Mouse (Mus musculus) left cerebral cortex, adult 2 months (tissue): Measurements from ENCODE around the gene 5430427O19Rik. TPM values are rescaled to one million over a fixed set of nuclear protein-coding genes. Genes with fewer than 3 reads are reported as not detected.

Source experiments
- DNase-seq, 2 experiments: peaks; one replicate each; pipeline ENCODE4 v3.0.0; 2021 to 2022; ENCODE audit warnings: low spot score in 2 of 2, mixed read lengths in 1 of 2; ENCODE audit errors: extremely low spot score in 1 of 2
- H3K27ac ChIP-seq: fragments of 200-600 bp; 2 replicates; pipeline ENCODE4 v1.8.1; 2022
- H3K4me3 ChIP-seq: fragments of 200-600 bp; 2 replicates; pipeline ENCODE4 v1.8.1; 2022
- CTCF ChIP-seq: fragments of 200-600 bp; IDR thresholded peaks from 2 replicates; pipeline ENCODE4 v1.8.1; 2022; ENCODE audit warnings: antibody characterized with exemption, mild to moderate bottlenecking, moderate library complexity
- intact Hi-C: fragments of 180-260 bp; cut with DNase I; formaldehyde crosslinking; loops from one replicate; pipeline ENCODE4 v1.15.1; 2025
- total RNA-seq, 2 experiments: library from RNA; stranded (reverse); gene quantifications; 2 replicates each; pipeline ENCODE4 v1.2.3; 2021

Gene 5430427O19Rik
- total RNA-seq, 2 experiments from 2014 or later, result 0.18 to 0.35 TPM

GRCm38 (mm10) chrX:85879198-85879977 lies 9.2 kb downstream of the 5430427O19Rik start:
- Histone ChIP-seq H3K27ac (no peak overlapping the region), H3K4me3 (no peak overlapping the region)
- peak; percentile 11 to 16 for DNase-seq
- intact Hi-C loops, result loop anchor here (1.0 to 5.0 kb wide), 3 partner anchors 102 to 202 kb away; partner anchors contain the start of gene Gk
- TF ChIP-seq CTCF, result peak; percentile 64

- Histone ChIP-seq H3K4me3 (no peak overlapping the region), H3K27ac (no peak overlapping the region)
- intact Hi-C loops, result no loop called here
- no peak for DNase-seq
- TF ChIP-seq CTCF, result no peak
Measured at GRCm38 (mm10) chrX:85886651-85887050, 16.5 kb downstream of the 5430427O19Rik start.

DNA sequence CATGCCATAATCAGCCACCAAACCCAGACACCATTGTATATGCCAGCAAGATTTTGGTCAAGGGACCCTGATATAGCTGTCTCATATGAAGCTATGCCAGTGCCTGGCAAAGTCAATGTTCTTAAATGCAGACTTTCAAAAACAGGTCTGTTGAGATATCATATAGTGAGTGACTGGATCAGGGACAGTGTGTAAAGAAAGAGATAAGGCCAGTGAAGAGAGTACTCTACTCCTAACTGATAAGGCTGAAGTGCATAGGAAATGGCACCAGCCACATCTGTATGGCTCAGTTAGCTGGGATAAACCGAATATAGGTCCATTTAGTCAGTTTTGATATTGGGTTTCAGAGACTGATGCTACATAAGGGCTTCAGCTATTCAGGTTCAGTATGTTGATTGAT lies 31.0 kb downstream of the 5430427O19Rik start:
- Histone ChIP-seq H3K27ac (no peak overlapping the region), H3K4me3 (no peak overlapping the region)
- no peak for TF ChIP-seq CTCF
- no peak for DNase-seq
- intact Hi-C loops, result no loop called here

- no peak for DNase-seq
- Histone ChIP-seq H3K27ac (no peak overlapping the region), H3K4me3 (no peak overlapping the region)
- peak; percentile 39 for TF ChIP-seq CTCF
- intact Hi-C loops, result no loop called here
Measured at GRCm38 (mm10) chrX:85919034-85919433, 48.9 kb downstream of the 5430427O19Rik start.

- no peak for DNase-seq
- H3K4me3 ChIP-seq, result no peak overlapping the region
- TF ChIP-seq CTCF, result peak; percentile 67
- intact Hi-C loops, result loop anchor here (5.0 kb wide), 1 partner anchor 389 kb away; no protein-coding TSS in a partner anchor
- H3K27ac ChIP-seq, result no peak overlapping the region
Measured at GRCm38 (mm10) chrX:85932991-85933390, 62.8 kb downstream of the 5430427O19Rik start.

Other genes starting within 250 kb of the 5430427O19Rik start
- 10 to 100 TPM; 20.3 to 23.3 TPM for gene Gk, start 93.5 kb upstream of the 5430427O19Rik start, total RNA-seq
- gene Samt3, start 173.8 kb downstream of the 5430427O19Rik start, total RNA-seq, result not detected